ENCODE assay signal across 8 mouse cellular contexts in genomic region chr9:69453066-69453900, GRCm38 (mm10). TPM values are rescaled to one million over a fixed set of nuclear protein-coding genes. Genes with fewer than 3 reads are reported as not detected.
A peak's percentile ranks its signal among the peaks of the same experiment; 100 is the strongest.
DNase-seq lines count a peak whose midpoint lies in the region; ATAC-seq and TF ChIP-seq lines count a peak whose summit lies in the region.

Gene Anxa2 (plus strand): TSS chr9:69453620.

- H3K36me3 ChIP-seq in ES-Bruce4 (ENCODE audit: control insufficient read depth, insufficient read depth, low read length, poor library complexity, severe bottlenecking): no peaks in the 10 kb centered on the region
- no peaks in the 10 kb centered on the region for H3K36me3 ChIP-seq in forebrain, embryonic 15.5 days

- H3K9ac ChIP-seq in ES-Bruce4 (ENCODE audit: low read depth, poor library complexity, severe bottlenecking): peak within 1 kb of the TSS; percentile 22; the same call in 1 of the 2 replicates
- H3K9ac ChIP-seq in forebrain, embryonic 15.5 days (replicated peaks): peak within 1 kb of the TSS; percentile 26

- no peak for TF ChIP-seq CTCF in ES-Bruce4 (IDR thresholded peaks at IDR 0.05; ENCODE audit: low read depth, low read length)

- peak within 1 kb of the TSS; percentile 70 for H3K4me3 ChIP-seq in ES-Bruce4 (ENCODE audit: low read depth, low read length)
- peak within 1 kb of the TSS; percentile 43 for H3K4me3 ChIP-seq in forebrain, embryonic 15.5 days

- no peak for TF ChIP-seq POLR2A in ES-Bruce4 (IDR thresholded peaks at IDR 0.05; ENCODE audit: insufficient read depth, low read length)

- peak; percentile 89 for ATAC-seq in forebrain, embryonic 15.5 days (replicated peaks)

- peak; percentile 70 for TF ChIP-seq EP300 in ES-Bruce4 (IDR thresholded peaks at IDR 0.05; ENCODE audit: insufficient read depth, low read depth, low read length)

- H3K27ac ChIP-seq in ES-Bruce4 (ENCODE audit: insufficient read depth, low read length): no peak within 1 kb of the TSS
- H3K27ac ChIP-seq in forebrain, embryonic 15.5 days (replicated peaks): 0 out of 2 replicates have a peak within 1 kb of the TSS, but pooled peaks have one; percentile 16

- H3K4me2 ChIP-seq in forebrain, embryonic 15.5 days (replicated peaks): peak within 1 kb of the TSS; percentile 60

- H3K9me3 ChIP-seq in ES-Bruce4 (replicated peaks; ENCODE audit: control insufficient read depth, insufficient read depth, low read length, poor library complexity, severe bottlenecking): 0 out of 2 replicates have a peak, but pooled peaks cover 2% of the 10 kb centered on the region
- H3K9me3 ChIP-seq in forebrain, embryonic 15.5 days: no peaks in the 10 kb centered on the region

- no peaks in the 10 kb centered on the region for H3K27me3 ChIP-seq in ES-Bruce4 (ENCODE audit: control insufficient read depth, insufficient read depth, low read length, poor library complexity, severe bottlenecking)
- no peaks in the 10 kb centered on the region for H3K27me3 ChIP-seq in forebrain, embryonic 15.5 days

- no peaks in the 10 kb centered on the region for H3K4me1 ChIP-seq in ES-Bruce4 (ENCODE audit: control insufficient read depth, insufficient read depth, low read length)
- peaks cover 10% of the 10 kb centered on the region for H3K4me1 ChIP-seq in forebrain, embryonic 15.5 days

- 8% methylated on average over 36 of the region's 37 CpGs for WGBS in forebrain, embryonic 15.5 days

- peak; percentile 82 to 87 for DNase-seq in adrenal gland, postnatal 4 days (ENCODE audit: low spot score in 2 of 2)
- peak; percentile 97 for DNase-seq in heart, postnatal 4 days
- DNase-seq in layer of hippocampus, adult 9-11 months: peak; percentile 33
- peak; percentile 95 for DNase-seq in lung, postnatal 25 days (ENCODE audit: low spot score)
- DNase-seq in ovary, postnatal 36 days (ENCODE audit: low spot score): peak; percentile 87
- DNase-seq in urinary bladder, adult 18-20 months (ENCODE audit: low spot score in 2 of 2): peak; percentile 89 to 97

RNA-seq across cellular contexts. Expression of gene Anxa2, which starts in this region (rescaled TPM):
- polyA plus RNA-seq in ES-Bruce4 (2011; ENCODE audit: insufficient read depth, insufficient read length, low read depth, missing spikeins): 139 and 148 TPM in 2 replicates
- total RNA-seq in adrenal gland, postnatal 4 days (2021): 100 to 1,000 TPM; 338 to 365 TPM
- polyA plus RNA-seq in forebrain, embryonic 15.5 days (2015; fragmentation: Nextera tagmentation; extraction: Ambion mirVana): 78.9 and 83.6 TPM in 2 replicates
- total RNA-seq in heart, postnatal 4 days (2021): 100 to 1,000 TPM; 251 to 268 TPM

Comparison
In these comparisons a context has a peak if more than half of its experiments do, and no peak if none do; other contexts are left out.
1. DNase-seq: peak in every context shown above with its lines; median percentile 97 in heart, postnatal 4 days; 95 in lung, postnatal 25 days; 93 in urinary bladder, adult 18-20 months; 87 in ovary, postnatal 36 days; 84 in adrenal gland, postnatal 4 days; 33 in layer of hippocampus, adult 9-11 months.